Mouse (Mus musculus): ENCODE results near the gene Slc29a3.

DNA sequence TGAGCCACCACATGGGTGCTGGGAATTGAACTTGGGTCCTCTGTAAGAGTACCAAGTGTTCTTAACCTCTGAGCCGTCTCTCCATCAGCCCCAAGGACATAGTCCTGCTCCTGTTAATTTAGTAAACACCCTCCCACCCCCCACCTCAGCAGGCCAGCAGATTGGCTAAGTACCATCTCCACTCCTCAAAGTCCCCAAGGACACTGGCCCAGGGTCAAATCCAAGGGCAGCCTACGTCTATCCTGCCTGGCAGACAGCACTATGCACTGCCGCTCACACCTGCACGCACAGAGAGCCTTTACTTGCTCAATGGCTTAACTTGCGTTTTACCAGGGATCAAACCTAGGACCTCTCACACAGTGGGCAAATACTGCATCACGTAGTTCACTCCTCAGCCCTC lies 9.7 kb downstream of the Slc29a3 start:
- TF ChIP-seq EP300 (IDR thresholded peaks at IDR 0.05) (no peak), CTCF (IDR thresholded peaks at IDR 0.05) (no peak)

Measured in lung, postnatal 0 days (tissue).